Mouse (Mus musculus): ENCODE results near the gene Itgb2.
A peak's percentile ranks its signal among the peaks of the same experiment; 100 is the strongest.

Itgb2 gene

DNA sequence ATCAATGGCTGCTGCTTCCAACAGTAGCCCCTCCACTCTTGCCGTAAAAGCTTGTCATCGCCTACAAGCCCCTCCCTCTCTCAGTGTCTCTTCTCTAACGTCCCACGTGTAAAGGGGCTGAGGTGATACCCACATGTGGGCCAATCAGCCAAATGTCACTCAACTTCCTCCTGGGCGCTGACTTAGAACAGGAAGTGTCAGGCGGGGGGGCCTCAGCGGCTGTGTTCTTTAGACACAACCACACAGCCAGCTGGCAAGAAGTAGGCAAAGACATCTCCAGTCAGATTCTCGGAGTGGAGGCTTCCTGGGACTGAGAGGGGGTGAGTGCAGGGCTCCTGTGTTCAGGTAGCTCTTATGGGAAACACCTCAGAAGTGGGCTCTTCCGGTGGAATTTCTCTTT lies at the start of gene Itgb2:
Gene Itgb2, plus strand, starts transcription at position 113 of the 400 bp plus-strand sequence.
- peak; percentile 64 to 80 for DNase-seq (ENCODE audit: low spot score in 2 of 2)

DNA sequence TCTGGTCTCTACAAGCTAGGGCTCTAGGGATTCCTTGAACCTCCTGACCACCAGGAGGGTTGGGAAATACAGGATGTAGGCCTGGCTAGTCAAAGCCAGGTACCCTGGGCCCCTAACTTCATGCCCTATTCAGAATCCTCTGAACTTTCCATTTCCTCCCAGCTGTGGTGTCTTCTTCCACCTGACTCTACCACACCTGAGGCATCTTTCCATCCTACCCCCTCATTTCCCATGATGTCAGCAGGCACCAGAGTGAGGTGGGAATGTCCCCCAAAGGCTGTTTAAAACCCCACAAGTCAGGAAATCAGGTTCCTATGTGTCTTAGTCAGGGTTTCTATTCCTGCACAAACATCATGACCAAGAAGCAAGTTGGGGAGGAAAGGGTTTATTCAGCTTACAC lies 48.2 kb upstream of the Itgb2 start:
- no peak for DNase-seq (ENCODE audit: low spot score in 2 of 2)

DNA sequence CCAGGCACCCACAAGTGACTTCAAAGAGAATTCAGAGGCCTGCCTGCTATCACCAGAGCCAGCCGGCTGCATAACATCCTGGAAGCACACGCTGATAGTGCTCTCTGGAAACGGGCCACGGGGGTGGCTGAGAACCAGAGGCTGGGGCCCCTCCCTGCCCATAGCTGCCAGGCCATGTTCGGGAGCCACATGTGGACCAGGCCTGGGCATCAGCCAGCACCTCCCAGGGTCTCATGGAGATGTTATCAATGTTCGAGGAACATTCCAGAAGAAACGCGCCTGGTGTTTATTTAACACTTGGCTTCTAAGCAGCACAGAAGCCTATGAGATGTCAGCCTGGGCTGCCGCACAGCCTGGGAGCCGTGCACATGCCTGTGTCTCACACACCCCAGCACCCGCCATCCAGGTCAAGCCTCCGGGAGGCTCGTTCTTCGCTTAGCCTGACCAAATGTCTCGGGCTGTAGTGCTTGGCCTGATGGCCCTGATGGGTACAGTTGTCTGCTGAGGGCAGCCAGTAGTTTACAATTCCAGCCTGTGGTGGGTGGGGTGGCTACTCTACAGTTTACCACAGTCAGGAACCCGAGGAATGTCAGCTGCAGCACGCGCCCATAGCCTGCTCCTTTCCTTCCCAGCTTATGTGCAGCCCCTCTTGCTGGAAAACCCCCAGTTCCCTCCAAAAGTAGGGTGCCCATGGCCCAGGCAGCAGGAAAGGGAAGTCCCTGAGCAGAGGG lies 45.7 kb upstream of the Itgb2 start:
- DNase-seq (ENCODE audit: low spot score in 2 of 2), result peak in 1 of 2 experiments; percentile 25

DNA sequence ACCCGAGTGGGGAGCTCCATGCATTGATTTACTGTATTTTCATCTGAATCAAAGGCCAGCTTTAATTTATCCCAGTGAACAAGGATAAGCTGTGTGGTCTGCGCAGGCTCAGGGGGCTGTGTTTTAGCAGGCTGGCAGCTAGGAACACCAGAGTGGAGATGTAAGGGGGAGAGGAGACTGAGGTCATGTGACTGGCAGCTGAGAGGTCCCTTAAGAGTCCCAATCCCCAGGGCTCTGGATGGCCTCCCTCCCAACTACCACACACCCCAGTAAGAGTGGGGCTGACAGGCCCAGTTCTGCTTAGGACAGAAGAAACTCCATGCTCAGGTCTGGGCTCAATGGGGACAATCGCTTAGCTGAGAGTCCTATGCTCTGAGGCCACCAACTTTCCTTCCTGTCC lies 44.3 kb upstream of the Itgb2 start:
- no peak for DNase-seq (ENCODE audit: low spot score in 2 of 2)

DNA sequence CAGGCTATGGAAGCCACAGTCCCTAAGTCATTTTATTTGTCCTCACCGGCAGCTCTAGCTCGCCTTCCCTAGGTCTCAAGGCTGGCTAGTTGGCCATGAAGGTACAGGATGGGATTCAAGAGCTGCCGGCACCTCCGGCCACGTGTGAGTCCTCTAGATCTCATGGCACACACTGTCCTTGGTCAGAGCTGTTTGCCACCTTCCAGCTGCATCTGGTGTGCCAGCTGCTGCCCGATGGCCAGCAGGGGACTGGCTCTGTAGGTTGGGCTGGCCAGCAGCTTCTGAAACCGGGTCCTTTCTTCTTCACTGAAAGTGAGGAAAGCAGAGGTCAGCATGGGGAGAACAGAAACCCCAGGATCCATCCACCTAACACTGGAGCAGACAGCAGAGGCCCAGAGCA lies 41.9 kb upstream of the Itgb2 start:
- no peak for DNase-seq (ENCODE audit: low spot score in 2 of 2)

DNA sequence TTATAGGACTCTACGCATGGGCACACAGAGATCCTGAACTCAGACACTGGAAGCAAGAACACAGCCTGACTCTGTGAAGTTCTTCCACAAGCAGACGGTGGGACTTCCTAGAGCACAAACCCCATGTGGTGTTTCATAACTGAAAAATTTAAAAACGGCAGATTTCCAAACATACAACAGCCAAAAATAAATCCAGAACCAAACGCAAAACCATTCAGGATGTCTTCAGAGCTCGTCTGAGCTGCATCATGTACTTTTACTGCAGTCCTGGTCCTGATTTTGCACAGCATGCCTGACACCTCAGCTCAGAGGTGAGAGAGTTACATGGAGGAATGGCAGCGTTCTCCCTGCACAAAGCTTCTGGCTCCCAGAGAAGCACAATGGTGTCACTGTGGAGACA lies 38.5 kb upstream of the Itgb2 start:
- no peak for DNase-seq (ENCODE audit: low spot score in 2 of 2)

DNA sequence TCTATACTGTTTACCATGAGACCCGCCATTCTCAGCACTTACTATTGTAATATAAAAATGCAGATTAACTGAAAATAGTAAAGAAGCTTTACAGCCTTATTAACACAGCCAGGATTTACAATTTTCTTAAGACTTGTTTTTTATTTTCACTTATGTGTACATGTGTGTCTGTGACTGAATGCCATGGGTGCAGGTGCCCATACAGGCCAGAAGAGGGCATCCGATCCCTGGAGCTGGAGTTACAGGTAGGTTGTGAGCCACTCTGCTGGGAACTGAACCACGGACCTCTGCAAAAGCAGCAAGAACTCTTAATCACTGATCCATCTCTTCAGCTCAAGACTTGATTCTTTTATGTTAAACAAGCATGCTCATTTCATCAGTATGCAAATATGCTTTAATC lies 37.2 kb upstream of the Itgb2 start:
- no peak for DNase-seq (ENCODE audit: low spot score in 2 of 2)

DNA sequence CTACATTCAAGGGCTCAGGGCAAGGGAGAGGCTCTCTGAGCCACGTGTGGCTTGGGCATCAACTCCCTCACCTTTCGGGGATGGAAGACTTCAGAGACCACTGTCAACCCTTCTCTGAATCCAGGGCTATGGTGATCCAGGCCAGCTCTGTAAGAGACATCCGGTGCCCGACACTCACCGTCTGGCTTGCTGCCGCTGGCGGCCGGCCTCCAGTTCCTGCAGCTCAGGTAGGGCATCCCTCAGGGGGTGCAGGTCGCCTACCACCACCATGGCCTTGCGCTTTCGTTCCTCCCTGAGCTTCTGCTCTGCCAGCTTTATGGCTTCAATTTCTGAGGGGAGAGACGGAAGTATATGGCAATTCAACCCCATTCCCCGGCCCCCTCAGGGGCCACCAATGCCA lies 32.9 kb upstream of the Itgb2 start:
- no peak for DNase-seq (ENCODE audit: low spot score in 2 of 2)

DNA sequence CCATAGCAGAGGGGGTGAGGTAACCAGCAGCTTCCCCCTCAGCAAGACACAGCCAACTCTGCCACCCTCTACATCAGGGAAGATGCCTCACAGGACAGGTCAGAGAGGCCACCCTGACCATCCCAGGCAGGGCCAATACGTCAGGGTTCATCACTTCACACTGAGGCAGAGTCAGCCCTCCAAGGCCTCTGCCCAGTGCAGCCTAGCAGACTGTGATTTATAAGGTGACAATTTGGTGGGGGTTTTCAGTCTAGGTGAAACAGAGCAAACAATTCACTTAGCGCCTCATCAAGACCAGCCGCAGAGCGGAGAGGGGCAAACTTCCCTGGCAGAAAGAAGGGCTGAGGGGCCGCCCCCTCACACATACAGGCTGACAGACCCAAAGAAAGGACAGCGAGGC lies 31.8 kb upstream of the Itgb2 start:
- no peak for DNase-seq (ENCODE audit: low spot score in 2 of 2)

DNA sequence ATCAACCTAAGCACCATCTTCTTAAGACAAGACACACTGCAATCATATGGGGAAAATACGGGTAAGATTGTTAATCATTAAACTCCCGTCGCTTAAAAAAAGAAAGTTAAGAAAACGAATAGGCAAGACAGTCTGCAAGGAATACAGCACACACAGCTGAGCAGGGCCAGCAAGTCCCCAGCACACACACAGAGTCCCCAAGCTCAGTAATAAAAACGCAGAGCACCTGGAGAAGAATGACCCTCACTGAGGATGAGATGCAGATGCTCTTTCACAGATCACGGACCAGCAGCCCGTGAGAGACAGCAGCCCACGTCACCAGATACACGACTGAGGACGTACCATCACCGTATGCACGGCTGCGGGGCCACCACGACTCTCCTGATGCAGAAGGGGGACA lies 29.4 kb upstream of the Itgb2 start:
- DNase-seq (ENCODE audit: low spot score in 2 of 2), result no peak

DNA sequence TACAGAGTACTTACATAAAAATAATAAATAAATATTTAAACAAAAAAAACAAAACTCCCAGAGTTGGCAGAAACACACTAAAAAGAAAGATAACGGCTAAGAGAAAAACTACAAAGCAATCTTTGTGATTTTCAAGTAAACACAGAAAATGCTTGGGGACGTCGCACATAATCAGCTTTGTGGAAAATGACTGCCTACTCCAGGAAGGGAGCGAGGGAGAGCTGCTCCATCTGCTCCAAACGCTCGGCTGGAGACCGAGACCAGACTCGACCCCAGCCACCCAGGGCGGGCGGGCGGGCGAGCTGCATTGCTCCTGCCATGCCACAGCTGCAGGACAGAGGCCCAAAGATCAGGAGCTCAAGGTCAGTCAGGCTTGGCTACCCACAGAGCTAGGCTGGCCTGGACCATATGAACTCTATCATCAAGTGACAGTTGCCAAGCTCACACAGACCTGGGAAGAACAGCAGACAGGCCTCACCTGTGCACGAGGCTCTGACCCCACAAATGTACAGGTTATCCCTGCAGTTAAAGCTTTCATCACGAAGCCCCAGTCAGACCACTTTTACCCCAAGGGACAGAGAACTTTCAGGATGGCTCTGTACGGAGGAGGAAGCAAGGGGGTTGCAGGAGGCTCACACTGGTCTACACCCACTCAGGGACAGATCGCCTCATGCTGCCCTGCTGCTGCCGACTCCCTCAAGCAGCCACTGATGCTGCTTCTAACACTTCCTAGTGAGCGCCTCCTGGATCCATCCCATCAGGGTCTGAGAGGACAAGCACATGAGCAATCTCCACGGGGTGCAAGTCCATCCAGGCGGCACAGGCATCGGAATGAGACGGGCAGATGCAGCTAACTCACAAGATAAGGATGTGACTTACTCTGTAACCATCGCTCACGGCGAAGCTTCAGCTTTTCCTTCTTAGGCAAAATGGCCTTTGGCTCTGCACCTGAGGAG lies 26.8 kb upstream of the Itgb2 start:
- no peak for DNase-seq (ENCODE audit: low spot score in 2 of 2)

DNA sequence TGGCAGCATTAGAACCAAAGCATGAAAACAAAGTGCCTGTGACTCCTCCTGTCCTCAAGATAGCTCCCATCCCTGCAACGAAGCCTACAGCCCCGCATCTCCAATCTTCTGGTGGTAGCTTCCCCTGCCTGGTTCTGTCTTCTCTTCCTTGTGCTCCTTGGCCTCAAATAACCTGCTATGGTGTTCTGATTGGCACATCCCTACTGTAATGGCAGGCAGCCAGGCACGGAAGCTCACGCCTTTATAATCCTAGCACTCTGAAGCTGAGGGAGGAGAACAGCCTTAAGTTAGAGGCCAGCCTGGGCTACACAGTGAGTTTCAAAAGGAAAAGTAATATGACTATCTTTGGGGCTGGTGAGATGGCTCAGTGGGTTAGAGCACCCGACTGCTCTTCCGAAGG lies 25.9 kb upstream of the Itgb2 start:
- no peak for DNase-seq (ENCODE audit: low spot score in 2 of 2)

DNA sequence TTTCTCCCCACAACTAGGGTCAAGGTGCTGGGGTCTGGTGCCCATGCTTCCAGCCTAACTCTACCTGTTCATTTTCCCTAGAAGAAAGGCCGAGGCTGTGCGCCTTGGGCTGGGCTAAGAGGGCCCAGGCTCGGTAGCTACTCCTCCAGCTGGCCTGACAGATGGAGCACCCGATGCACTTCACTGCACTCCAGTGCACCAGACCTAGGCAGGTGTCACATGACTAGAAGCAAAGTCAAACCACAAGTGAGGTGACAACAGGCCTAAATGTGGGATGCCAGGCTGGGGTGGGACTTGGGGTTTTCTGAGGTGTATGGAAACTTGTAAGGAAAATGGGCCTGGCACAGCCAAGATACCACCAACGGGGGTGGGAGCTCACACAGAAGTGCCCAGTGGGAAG lies 23.5 kb upstream of the Itgb2 start:
- DNase-seq (ENCODE audit: low spot score in 2 of 2), result no peak

DNA sequence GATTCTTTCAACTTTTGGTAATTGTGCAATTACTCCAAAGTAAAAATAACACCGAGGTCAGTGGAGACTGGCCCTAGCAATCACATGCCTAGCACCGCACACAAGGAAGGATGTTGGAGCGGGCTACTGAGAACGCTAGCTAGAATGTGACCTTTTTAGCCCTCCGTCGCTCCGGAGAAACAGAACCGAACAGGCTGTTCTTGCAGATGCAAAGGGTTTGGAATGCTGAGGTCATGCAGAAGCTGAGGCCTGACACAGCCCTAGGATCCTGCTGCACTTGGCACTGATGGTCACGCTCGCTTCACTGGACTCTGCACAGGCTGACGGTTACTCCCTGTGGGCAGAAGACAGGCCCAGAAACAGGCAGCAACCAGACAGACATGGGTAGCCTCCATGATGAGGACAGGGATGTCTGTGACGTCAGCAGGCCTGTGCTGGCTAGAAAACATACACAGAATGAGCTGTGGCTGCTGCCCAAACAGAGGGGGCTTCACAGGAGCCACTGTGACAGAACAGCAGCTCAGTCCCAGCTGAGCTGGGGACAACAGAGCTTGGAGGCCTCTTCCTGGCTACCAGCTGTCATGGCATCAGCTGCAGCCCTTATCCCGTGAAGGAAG lies 23.0 kb upstream of the Itgb2 start:
- DNase-seq (ENCODE audit: low spot score in 2 of 2), result no peak

DNA sequence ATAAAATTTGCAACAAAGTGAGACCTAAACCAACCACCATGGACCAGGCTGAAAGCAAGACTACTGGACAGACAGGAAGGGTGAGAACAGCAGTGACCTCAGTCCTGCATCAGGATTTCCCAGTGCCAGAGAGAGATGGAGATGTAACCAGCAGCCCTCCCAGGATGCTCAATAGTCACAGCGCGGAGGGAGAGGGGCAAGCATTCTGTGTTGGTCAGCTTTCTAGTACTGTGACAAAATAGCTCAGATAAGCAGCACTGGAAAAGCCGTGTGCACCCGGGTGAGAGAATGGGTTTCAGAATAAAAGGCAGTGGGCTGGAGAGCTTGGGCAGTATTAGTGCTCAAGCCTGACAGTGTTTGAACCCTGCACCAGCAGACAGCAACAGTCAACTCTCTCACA lies 22.3 kb upstream of the Itgb2 start:
- DNase-seq (ENCODE audit: low spot score in 2 of 2), result no peak

DNA sequence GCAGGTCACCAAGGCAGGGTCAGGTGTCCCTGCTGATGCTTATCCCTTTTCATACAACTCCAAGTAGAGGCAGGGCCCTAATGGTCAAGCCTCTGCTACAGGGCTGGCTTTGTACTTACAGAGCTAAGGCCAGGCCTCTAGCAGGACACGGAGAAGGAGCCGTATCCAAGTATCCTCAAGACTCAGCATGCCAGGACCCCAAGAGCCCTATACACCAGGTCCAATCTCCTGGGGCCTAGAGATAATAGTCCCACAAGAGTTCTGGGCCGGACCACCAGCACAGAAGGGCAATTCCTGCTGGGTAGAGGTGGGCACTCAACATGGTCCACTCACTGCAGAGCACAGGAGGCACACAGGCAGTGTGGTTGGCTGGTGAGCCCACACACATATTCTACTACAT lies 21.3 kb upstream of the Itgb2 start:
- DNase-seq (ENCODE audit: low spot score in 2 of 2), result no peak

DNA sequence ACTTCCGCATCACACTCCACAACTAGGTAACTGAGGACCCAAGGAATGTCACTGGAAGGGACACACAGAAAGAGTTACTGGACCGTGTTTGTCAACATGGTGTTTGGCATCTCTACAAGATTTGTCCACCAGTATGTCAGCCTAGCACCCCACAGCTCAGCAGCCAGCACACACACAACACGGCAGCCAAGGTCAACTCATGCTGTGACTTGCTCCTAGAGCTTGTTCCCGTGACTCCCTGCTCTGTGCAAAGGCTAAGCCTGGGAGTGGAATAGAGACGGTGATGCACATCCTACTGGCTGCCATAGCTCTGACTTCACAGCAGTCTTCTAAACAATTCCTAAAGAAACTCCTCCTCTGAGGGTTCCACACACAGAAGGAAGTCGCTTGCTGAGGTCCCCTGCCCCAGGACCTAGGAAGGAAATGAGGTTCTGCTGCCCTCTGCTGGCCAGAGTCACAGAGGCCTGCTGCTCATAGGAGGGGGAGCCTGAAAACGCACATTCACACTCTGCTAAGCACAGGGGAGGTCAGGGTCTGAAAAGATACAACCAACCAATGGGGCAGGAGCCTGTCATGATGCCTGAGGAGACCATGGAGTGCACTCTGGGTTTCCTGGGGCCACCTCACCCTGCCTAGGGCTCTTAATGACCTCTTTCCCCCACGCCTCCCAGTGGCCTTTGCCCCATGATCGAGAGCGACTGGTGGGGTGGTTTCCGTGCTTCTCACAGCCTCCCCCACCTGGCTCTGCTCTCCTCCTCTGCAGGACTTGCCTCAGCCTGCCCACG lies 20.5 kb upstream of the Itgb2 start:
- peak; percentile 74 to 92 for DNase-seq (ENCODE audit: low spot score in 2 of 2)

DNA sequence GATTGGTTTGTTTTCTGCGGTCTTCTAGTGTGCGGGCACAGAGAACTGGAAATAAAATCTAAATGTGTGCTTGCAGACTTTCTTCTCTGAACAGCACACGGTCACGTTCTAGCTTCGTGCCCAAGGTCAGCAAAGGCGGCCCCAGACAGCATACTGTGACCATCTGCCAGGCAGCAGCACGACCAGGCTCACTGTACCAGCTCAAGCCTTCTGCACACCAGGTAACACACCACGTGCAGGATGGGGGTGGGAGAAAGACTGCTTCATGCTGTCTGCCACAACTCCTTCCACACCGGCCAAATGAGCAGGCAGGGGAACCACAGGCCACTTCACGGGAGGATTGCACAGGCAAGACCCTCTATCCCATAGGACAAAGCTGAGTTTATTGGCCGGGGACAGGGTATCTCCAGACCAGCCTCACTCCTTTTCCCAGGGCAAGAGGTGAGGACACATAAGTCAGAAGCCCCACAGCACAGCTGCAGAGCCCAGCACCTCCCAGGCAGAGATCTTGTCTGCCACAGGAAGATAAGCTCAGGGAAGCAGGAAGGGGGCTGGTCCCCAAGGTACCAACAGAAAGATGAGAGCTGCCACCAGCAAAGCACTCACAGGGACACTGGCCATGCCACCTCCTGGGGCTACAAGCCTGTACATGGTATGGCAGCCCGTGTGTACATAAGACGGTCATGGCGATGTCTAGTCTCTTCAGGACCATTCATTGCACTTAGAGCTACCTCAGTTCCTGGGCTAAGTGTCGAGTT lies 19.6 kb upstream of the Itgb2 start:
- no peak for DNase-seq (ENCODE audit: low spot score in 2 of 2)

DNA sequence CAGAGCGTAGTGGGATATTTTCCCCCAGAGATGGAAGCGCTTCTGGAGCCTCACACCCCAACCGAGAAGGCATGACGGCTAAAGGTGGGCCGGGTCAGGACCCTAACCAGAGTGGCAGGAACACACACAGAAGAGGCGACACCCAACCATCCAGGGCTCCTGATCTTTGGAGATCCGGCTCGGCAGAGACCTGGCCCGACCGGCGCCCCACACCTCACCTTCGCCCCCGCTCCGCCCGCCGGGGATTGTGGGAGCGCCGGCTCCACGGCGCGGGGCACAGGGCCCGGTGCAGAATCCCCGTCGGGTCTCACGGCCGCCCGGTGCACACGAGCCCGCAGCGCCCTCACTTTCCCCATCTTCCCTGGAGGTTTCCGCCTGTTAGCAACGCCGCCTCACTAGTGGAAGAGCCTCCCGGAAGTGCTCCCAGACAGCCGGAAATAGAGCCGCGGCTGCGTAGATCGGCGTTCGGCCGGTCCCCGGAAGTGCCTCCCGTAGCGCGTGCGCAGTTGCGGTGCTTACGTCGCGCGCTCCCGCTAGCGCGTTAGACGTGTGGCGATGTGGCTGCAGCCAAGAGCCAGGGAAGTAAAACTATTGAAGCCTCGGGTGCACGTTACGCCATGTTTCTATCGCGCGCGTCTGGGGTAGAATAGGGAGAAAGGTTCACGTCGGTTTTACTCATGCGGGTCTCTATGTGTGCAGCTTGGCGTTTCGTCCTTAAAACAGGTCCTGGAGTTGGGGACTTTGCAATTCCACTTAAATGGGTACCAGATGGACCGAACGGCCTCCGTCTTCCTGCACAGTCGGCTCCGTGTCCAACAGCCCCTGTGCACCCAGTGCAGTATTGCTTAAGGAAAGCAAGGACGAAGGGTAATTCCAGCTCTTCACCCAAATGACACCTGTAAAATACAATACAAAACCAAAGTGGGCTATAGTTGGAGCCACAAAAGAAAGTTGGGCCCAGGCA lies 14.4 kb upstream of the Itgb2 start, which contains the start of gene Fam207a:
Gene Fam207a, minus strand, starts transcription at position 401 of the 964 bp plus-strand sequence.
- peak; percentile 92 to 97 for DNase-seq (ENCODE audit: low spot score in 2 of 2)
